Mouse (Mus musculus) CH12.LX (cell line): Measurements from ENCODE around the gene Cacng4.

Experiments used
- CHD2 ChIP-seq: IDR thresholded peaks from 2 replicates; pipeline ENCODE4 v1.6.1; 2011; ENCODE audit warnings: low read length, improper control_type of control experiment
- CTCF ChIP-seq, 2 experiments: IDR thresholded peaks in 1 of 2; conservative IDR thresholded peaks in 1 of 2; 2 replicates each; pipeline ENCODE4 v1.5.1; 2011 to 2012; ENCODE audit warnings: low read depth in 2 of 2, low read length in 2 of 2, improper control_type of control experiment in 1 of 2, inconsistent platforms in 1 of 2, mild to moderate bottlenecking in 1 of 2, moderate library complexity in 1 of 2
- HCFC1 ChIP-seq: IDR thresholded peaks from 2 replicates; pipeline ENCODE4 v1.6.1; 2012; ENCODE audit warnings: low read depth, mild to moderate bottlenecking, inconsistent platforms, low read length, improper control_type of control experiment
- MAX ChIP-seq: IDR thresholded peaks from 2 replicates; pipeline ENCODE4 v1.6.1; 2011; ENCODE audit warnings: low read length, improper control_type of control experiment
- NRF1 ChIP-seq: IDR thresholded peaks from 2 replicates; pipeline ENCODE4 v1.6.1; 2014; ENCODE audit warnings: low read depth, mild to moderate bottlenecking, inconsistent platforms, low read length, improper control_type of control experiment, moderate library complexity
- POLR2A ChIP-seq: IDR thresholded peaks from 2 replicates; pipeline ENCODE4 v1.6.1; 2011; ENCODE audit warnings: low read depth, mild to moderate bottlenecking, improper control_type of control experiment, low read length
- RCOR1 ChIP-seq: conservative IDR thresholded peaks from 2 replicates; pipeline ENCODE4 v1.6.1; 2012; ENCODE audit warnings: low read depth, mild to moderate bottlenecking, inconsistent platforms, low read length, improper control_type of control experiment
- TBP ChIP-seq: conservative IDR thresholded peaks from 2 replicates; pipeline ENCODE4 v1.6.1; 2011; ENCODE audit warnings: low read depth, low read length, improper control_type of control experiment
- TCF12 ChIP-seq: IDR thresholded peaks from 2 replicates; pipeline ENCODE4 v1.6.1; 2014; ENCODE audit warnings: low read depth, mild to moderate bottlenecking, inconsistent platforms, low read length, improper control_type of control experiment
- USF1 ChIP-seq: IDR thresholded peaks from 2 replicates; pipeline ENCODE4 v1.6.1; 2014; ENCODE audit warnings: low read depth, mild to moderate bottlenecking, inconsistent platforms, low read length, improper control_type of control experiment

DNA sequence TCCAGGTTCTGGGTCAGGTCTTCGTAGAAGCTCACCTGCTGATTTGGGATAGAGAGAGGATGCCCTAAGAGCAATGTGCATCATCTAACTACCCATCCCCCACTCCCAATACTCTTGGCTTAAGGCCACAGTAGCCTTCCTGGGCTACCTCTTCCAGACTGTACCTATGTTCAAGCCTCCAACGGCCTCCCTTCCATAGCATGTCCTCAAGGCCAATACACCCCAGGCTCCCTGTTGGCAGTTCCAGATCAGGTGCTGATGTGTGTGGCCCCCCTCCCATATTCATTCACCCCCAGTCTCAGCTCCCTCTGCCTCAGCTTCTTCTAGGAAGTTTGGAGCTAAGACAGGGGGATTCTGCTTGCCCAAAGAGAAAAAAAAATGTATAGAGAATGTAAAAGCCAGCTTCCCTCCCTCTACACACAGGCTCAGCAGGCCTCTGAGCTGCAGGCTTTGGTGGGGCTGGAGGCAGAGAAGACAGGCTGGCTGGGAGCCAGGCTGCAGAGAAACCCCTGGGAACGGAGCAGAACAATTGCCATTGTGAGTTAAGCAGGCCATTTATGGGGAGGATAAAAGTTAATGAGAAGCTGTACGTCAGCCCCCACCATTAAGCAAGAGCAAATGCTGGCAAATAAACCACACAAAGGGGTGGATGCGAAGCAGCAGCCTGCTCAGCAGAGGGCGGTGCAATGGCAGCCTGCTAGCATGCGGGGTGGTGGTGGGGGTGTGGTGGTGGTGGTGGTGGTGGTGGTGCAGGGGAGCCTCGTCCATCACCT, 31.5 kb downstream of the Cacng4 start:
- TF ChIP-seq TBP (no peak), CTCF (conservative IDR thresholded peaks at IDR 0.05 in 1 of 2, IDR thresholded peaks at IDR 0.05 in 1 of 2; ENCODE audit: low read depth in 2 of 2, low read length in 2 of 2) (no peak), POLR2A (no peak), TCF12 (no peak), USF1 (no peak), RCOR1 (no peak), NRF1 (no peak), HCFC1 (no peak), MAX (no peak), CHD2 (no peak)
